Mouse (Mus musculus): ENCODE measurements at regions not wholly inside any gene's neighbourhood (a gene's known extent, or its start where the extent isn't known, plus 50 kb on each side); places are given as distances from the start of the nearest gene placed in this dataset.

DNA sequence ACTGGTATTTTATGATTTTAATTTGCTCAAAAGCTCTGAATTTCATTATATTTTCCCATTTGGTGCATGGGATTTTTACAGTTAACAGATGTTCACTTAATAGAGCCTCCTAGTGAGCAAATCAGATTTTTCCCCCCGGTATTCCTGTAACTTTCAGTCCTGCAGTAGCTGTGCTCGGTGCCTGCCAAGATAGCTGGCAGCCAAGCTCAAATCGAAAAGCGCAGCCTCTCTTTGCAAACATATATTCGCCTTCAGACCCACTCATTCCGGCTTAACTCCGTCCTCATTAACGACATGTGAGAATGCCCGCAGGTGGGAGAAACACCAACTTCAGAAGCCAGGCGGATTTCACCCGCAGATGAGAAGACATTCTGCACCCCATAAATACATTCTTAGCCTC lies 299.7 kb downstream of the Mat2b start:
- dilution Hi-C loops (cut with MboI; ENCODE audit: extremely low pct_ligation_motif_present, extremely low pct_unique_long_range_greater_than_20kb, low sequenced_read_pairs) (no loop called here), in situ Hi-C loops (cut with MboI; ENCODE audit: low pct_ligation_motif_present, low pct_unique_long_range_greater_than_20kb, low sequenced_read_pairs) (no loop called here)
- H3K4me1 ChIP-seq (ENCODE audit: control insufficient read depth in 1 of 2, insufficient read depth in 2 of 2): 0 out of 4 replicates have a peak, but pooled peaks cover 0 to 3% of the 10 kb centered on the region in 2 experiments
- TF ChIP-seq HCFC1 (IDR thresholded peaks at IDR 0.05; ENCODE audit: low read depth, low read length) (no peak), KAT2A (IDR thresholded peaks at IDR 0.05; ENCODE audit: insufficient replicate concordance, low read length) (no peak), ZKSCAN1 (IDR thresholded peaks at IDR 0.05; ENCODE audit: borderline replicate concordance, low read depth, low read length) (no peak), MAX (IDR thresholded peaks at IDR 0.05; ENCODE audit: low read length) (no peak), UBTF (IDR thresholded peaks at IDR 0.05; ENCODE audit: low read depth, low read length) (no peak), ZNF384 (IDR thresholded peaks at IDR 0.05; ENCODE audit: low read depth, low read length) (no peak), ETS1 (conservative IDR thresholded peaks at IDR 0.05; ENCODE audit: low read depth, low read length) (no peak), POLR2A (IDR thresholded peaks at IDR 0.05; ENCODE audit: low read depth, low read length) (no peak), USF1 (IDR thresholded peaks at IDR 0.05; ENCODE audit: low read depth, low read length) (no peak), CHD1 (IDR thresholded peaks at IDR 0.05; ENCODE audit: low read depth, low read length) (no peak), ZMIZ1 (IDR thresholded peaks at IDR 0.05; ENCODE audit: low read depth, low read length) (no peak), MAFK (IDR thresholded peaks at IDR 0.05; ENCODE audit: insufficient replicate concordance, low read length) (no peak), NRF1 (IDR thresholded peaks at IDR 0.05; ENCODE audit: low read depth, low read length) (no peak)
- H3K79me2 ChIP-seq (replicated peaks; ENCODE audit: control insufficient read depth, extremely low read depth, insufficient read depth, poor library complexity, severe bottlenecking): no peaks in the 10 kb centered on the region
- no peak overlapping the region for H3K4me3 ChIP-seq (replicated peaks in 1 of 3; ENCODE audit: low read depth in 2 of 3, low read length in 2 of 3, poor library complexity in 1 of 3)
- H3K9ac ChIP-seq (ENCODE audit: insufficient read depth, low read depth): no peak overlapping the region
- no peak overlapping the region for H3K4me2 ChIP-seq (ENCODE audit: insufficient read depth, low read depth, poor library complexity, severe bottlenecking)
- no peaks in the 10 kb centered on the region for H3K36me3 ChIP-seq (replicated peaks in 1 of 2; ENCODE audit: control insufficient read depth in 1 of 2, insufficient read depth in 1 of 2, low read length in 1 of 2)
- H3K27ac ChIP-seq (ENCODE audit: insufficient read depth, low read depth): no peak overlapping the region
- no peaks in the 10 kb centered on the region for H3K9me3 ChIP-seq (replicated peaks; ENCODE audit: low read length)
- no peak for DNase-seq (ENCODE audit: extremely low read depth)
- no peaks in the 10 kb centered on the region for H3K27me3 ChIP-seq (replicated peaks)

- no peaks in the 10 kb centered on the region for H3K9me3 ChIP-seq (replicated peaks; ENCODE audit: low read length)
- no peaks in the 10 kb centered on the region for H3K27me3 ChIP-seq (replicated peaks)
- H3K9ac ChIP-seq (ENCODE audit: insufficient read depth, low read depth): no peak overlapping the region
- 0 out of 4 replicates have a peak, but pooled peaks cover 0 to 3% of the 10 kb centered on the region in 2 experiments for H3K4me1 ChIP-seq (ENCODE audit: control insufficient read depth in 1 of 2, insufficient read depth in 2 of 2)
- TF ChIP-seq MAFK (IDR thresholded peaks at IDR 0.05; ENCODE audit: insufficient replicate concordance, low read length) (no peak), SMC3 (IDR thresholded peaks at IDR 0.05; ENCODE audit: low read depth, low read length) (no peak)
- DNase-seq (ENCODE audit: extremely low read depth): no peak
- no peaks in the 10 kb centered on the region for H3K36me3 ChIP-seq (replicated peaks in 1 of 2; ENCODE audit: control insufficient read depth in 1 of 2, insufficient read depth in 1 of 2, low read length in 1 of 2)
- no peaks in the 10 kb centered on the region for H3K79me2 ChIP-seq (replicated peaks; ENCODE audit: control insufficient read depth, extremely low read depth, insufficient read depth, poor library complexity, severe bottlenecking)
- no peak overlapping the region for H3K4me3 ChIP-seq (replicated peaks in 1 of 3; ENCODE audit: low read depth in 2 of 3, low read length in 2 of 3, poor library complexity in 1 of 3)
- no peak overlapping the region for H3K27ac ChIP-seq (ENCODE audit: insufficient read depth, low read depth)
- no peak overlapping the region for H3K4me2 ChIP-seq (ENCODE audit: insufficient read depth, low read depth, poor library complexity, severe bottlenecking)
- in situ Hi-C loops (cut with MboI; ENCODE audit: low pct_ligation_motif_present, low pct_unique_long_range_greater_than_20kb, low sequenced_read_pairs) (no loop called here), dilution Hi-C loops (cut with MboI; ENCODE audit: extremely low pct_ligation_motif_present, extremely low pct_unique_long_range_greater_than_20kb, low sequenced_read_pairs) (no loop called here)
These were observed 300.1 kb downstream of the Mat2b start for GRCm38 (mm10) chr11:40394864-40395266.

DNA sequence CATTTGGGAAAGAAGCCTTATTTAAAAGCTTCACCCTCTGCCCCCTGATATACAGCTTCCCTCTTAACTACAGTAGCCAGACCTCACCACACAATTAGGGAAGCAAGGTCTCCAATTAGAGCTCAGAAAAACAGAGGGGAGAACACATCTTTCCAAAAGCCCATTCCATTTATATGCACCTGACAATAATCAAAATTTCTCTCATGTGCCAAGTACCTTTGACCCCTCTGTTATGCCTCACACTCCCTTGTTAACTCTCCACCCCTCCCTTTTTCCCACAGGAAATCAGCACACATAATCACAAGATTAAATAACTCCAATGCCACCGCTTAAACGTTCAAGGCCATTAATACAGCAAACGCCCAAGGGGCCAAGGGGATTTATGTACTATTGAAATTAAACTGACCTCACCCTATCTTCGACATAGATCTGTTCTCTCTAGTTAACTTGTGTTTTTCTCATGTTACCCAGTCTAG lies 300.7 kb downstream of the Mat2b start:
- Histone ChIP-seq H3K27ac (ENCODE audit: insufficient read depth, low read depth) (no peak overlapping the region), H3K4me1 (ENCODE audit: control insufficient read depth in 1 of 2, insufficient read depth in 2 of 2) (0 out of 4 replicates have a peak, but pooled peaks cover 0 to 3% of the 10 kb centered on the region in 2 experiments), H3K79me2 (replicated peaks; ENCODE audit: control insufficient read depth, extremely low read depth, insufficient read depth, poor library complexity, severe bottlenecking) (no peaks in the 10 kb centered on the region), H3K9me3 (replicated peaks; ENCODE audit: low read length) (no peaks in the 10 kb centered on the region), H3K4me3 (replicated peaks in 1 of 3; ENCODE audit: low read depth in 2 of 3, low read length in 2 of 3, poor library complexity in 1 of 3) (no peak overlapping the region), H3K36me3 (replicated peaks in 1 of 2; ENCODE audit: control insufficient read depth in 1 of 2, insufficient read depth in 1 of 2, low read length in 1 of 2) (no peaks in the 10 kb centered on the region), H3K27me3 (replicated peaks) (no peaks in the 10 kb centered on the region), H3K4me2 (ENCODE audit: insufficient read depth, low read depth, poor library complexity, severe bottlenecking) (no peak overlapping the region), H3K9ac (ENCODE audit: insufficient read depth, low read depth) (no peak overlapping the region)
- no peak for DNase-seq (ENCODE audit: extremely low read depth)
- dilution Hi-C loops (cut with MboI; ENCODE audit: extremely low pct_ligation_motif_present, extremely low pct_unique_long_range_greater_than_20kb, low sequenced_read_pairs): no loop called here
- in situ Hi-C loops (cut with MboI; ENCODE audit: low pct_ligation_motif_present, low pct_unique_long_range_greater_than_20kb, low sequenced_read_pairs): no loop called here
- TF ChIP-seq POLR2A (IDR thresholded peaks at IDR 0.05; ENCODE audit: low read depth, low read length) (no peak), JUN (IDR thresholded peaks at IDR 0.05; ENCODE audit: insufficient read depth, low read depth, low read length) (no peak), PAX5 (IDR thresholded peaks at IDR 0.05; ENCODE audit: low read length) (no peak), TBP (conservative IDR thresholded peaks at IDR 0.05; ENCODE audit: low read depth, low read length) (no peak), ZC3H11A (IDR thresholded peaks at IDR 0.05; ENCODE audit: low read depth, low read length) (no peak), MAZ (IDR thresholded peaks at IDR 0.05; ENCODE audit: low read depth, low read length) (no peak), ELF1 (IDR thresholded peaks at IDR 0.05; ENCODE audit: low read depth, low read length) (no peak)
